Comparison of ENCODE assay signal across 8 mouse cellular contexts in the genomic region with DNA sequence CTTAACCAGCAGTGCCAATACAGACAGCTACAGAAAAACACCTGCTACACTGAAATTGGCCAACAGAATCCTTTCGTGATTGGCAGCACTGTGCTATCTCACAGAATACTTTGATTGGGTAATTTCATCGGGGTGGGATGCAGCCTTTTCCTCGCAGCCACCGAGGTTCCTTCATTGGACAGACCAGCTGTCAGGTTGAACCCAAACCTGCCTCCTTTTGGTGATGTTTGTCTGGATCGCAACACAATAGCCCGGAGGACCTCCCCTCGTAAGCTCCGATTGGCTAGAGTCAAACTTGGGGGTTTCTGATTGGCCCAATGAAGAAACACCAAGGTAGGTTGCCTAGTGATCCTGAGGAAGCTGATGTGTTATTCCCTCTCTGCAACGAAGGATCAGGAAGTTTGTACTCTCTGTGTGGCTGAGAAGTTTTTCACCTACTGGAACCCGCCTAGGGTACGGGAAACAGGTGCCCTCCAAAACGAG. TPM values are rescaled to one million over a fixed set of nuclear protein-coding genes. Genes with fewer than 3 reads are reported as not detected.
A peak's percentile ranks its signal among the peaks of the same experiment; 100 is the strongest.
DNase-seq lines count a peak whose midpoint lies in the region; ATAC-seq lines count a peak whose summit lies in the region.

A gene (plus strand): TSS at position 331 of the 483 bp plus-strand sequence.

- peak within 1 kb of the TSS; percentile 67 for H3K9ac ChIP-seq in hindbrain, embryonic 16.5 days (ENCODE audit: low read depth, low read length)

- H3K79me2 ChIP-seq in macrophage (ENCODE audit: inconsistent target): peaks cover 36% of the 10 kb centered on the region

- DNase-seq in WW6 (ENCODE audit: low read depth, low spot score): peak; percentile 90
- DNase-seq in cerebellum, postnatal 4 days (ENCODE audit: low spot score in 2 of 2): peak; percentile 81 to 92
- peak; percentile 97 for DNase-seq in gastrocnemius, adult 18-20 months (ENCODE audit: low spot score)
- DNase-seq in left cerebral cortex, adult 18-20 months (ENCODE audit: low spot score in 2 of 2): peak; percentile 89 to 95
- DNase-seq in right cerebral cortex, adult 18-20 months: peak; percentile 98
- peak; percentile 75 for DNase-seq in urinary bladder, postnatal 10 days (ENCODE audit: low spot score)

- H3K4me2 ChIP-seq in hindbrain, embryonic 16.5 days (ENCODE audit: low read length): peak within 1 kb of the TSS; percentile 68

- ATAC-seq in hindbrain, embryonic 16.5 days: peak; percentile 100

- peak within 1 kb of the TSS; percentile 60 for H3K27ac ChIP-seq in hindbrain, embryonic 16.5 days (ENCODE audit: low read depth, low read length)
- H3K27ac ChIP-seq in macrophage: peak within 1 kb of the TSS; percentile 62

- peaks cover 7% of the 10 kb centered on the region for H3K4me1 ChIP-seq in hindbrain, embryonic 16.5 days (ENCODE audit: control insufficient read depth, insufficient read depth, low read depth, low read length)

- H3K27me3 ChIP-seq in hindbrain, embryonic 16.5 days (replicated peaks; ENCODE audit: control insufficient read depth, insufficient read depth, low read length): no peaks in the 10 kb centered on the region

- WGBS in hindbrain, embryonic 16.5 days: 0% methylated on average over 12 of the region's 12 CpGs
- WGBS in macrophage (ENCODE audit: missing documents): 3% methylated on average over 12 of the region's 12 CpGs

- peak within 1 kb of the TSS; percentile 66 for H3K4me3 ChIP-seq in hindbrain, embryonic 16.5 days (ENCODE audit: low read length)
- peak within 1 kb of the TSS; percentile 91 for H3K4me3 ChIP-seq in macrophage (ENCODE audit: inconsistent target)

- H3K9me3 ChIP-seq in hindbrain, embryonic 16.5 days (ENCODE audit: control insufficient read depth, low read length): no peaks in the 10 kb centered on the region

- no peaks in the 10 kb centered on the region for H3K36me3 ChIP-seq in hindbrain, embryonic 16.5 days (ENCODE audit: control insufficient read depth, insufficient read depth, low read length)
- H3K36me3 ChIP-seq in macrophage (ENCODE audit: inconsistent target): peaks cover 15% of the 10 kb centered on the region; the same call in 1 of the 2 replicates

RNA-seq across cellular contexts. Expression of the gene that starts here (rescaled TPM):
- 10 to 100 TPM; 10.3 to 11.1 TPM for total RNA-seq in gastrocnemius, adult 18-20 months (2021)
- 25.6 and 28.2 TPM in 2 replicates for polyA plus RNA-seq in hindbrain, embryonic 16.5 days (2015; fragmentation: Nextera tagmentation; extraction: Ambion mirVana)
- total RNA-seq in left cerebral cortex, adult 18-20 months (2021): 10 to 100 TPM; 18.6 to 20.4 TPM
- 10 to 100 TPM in 21 of 26 experiments, 1 to 10 TPM in 5; 5.6 to 34.5 (median 13.8) TPM for total RNA-seq in macrophage (2018; cell fraction: chromatin; rRNA removed)
- total RNA-seq in macrophage (2018; cell fraction: cytosol; rRNA removed): 10 to 100 TPM; 26.5 to 66.4 (median 50.5) TPM
- total RNA-seq in macrophage (2018; cell fraction: nucleus; rRNA removed): 10 to 100 TPM; 12.6 to 47.2 (median 23.5) TPM
- 26.9 to 64.7 TPM (median 54.7 TPM) in 3 replicates for polyA plus RNA-seq in macrophage (2018)

Comparison
In these comparisons a context has a peak if more than half of its experiments do, and no peak if none do; other contexts are left out.
1. Peak in every context shown above with its lines: DNase-seq, ATAC-seq, H3K4me3 ChIP-seq and H3K27ac ChIP-seq.